Mouse (Mus musculus) lung, adult 18-20 months (tissue): ENCODE results near the gene Ncln.

Experiments
- DNase-seq, 2 experiments: peaks; one replicate each; pipeline ENCODE4 v3.0.0; 2022; ENCODE audit warnings: mixed read lengths in 2 of 2

Ncln gene

DNA sequence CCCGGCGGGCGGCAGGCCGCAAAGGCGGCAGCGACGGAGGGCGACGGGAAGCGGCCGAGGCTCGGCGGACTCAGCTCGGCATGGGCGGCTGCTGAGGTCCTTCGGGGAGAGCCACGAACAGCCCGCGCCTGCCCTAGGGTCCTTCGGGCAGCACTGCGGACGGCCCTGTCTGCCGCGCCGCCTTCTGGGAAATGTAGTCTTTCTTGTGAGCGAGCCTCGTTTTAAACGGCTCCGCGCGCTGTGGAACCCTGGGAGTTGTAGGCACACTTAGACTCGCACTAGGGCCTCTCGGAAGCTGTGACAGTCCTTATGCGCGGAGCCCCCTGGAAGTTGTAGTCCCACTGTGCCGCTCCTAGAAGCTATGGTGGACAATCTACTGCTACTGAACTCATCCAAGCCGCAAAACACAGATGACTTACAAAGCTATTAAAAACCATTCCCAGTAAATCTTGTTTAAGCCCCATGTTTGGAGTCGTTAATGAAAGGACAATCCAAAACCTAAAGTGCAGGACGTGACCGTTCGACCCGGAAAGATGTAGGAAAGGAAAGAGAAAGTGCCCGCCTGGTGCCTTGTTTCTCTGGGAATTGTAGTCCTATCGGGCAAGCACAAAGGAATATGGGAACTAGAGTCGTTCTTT lies at the start of gene Ncln:
TSS of gene Ncln (minus strand) at position 129 of the 638 bp plus-strand sequence.
- peak; percentile 99 for DNase-seq

DNA sequence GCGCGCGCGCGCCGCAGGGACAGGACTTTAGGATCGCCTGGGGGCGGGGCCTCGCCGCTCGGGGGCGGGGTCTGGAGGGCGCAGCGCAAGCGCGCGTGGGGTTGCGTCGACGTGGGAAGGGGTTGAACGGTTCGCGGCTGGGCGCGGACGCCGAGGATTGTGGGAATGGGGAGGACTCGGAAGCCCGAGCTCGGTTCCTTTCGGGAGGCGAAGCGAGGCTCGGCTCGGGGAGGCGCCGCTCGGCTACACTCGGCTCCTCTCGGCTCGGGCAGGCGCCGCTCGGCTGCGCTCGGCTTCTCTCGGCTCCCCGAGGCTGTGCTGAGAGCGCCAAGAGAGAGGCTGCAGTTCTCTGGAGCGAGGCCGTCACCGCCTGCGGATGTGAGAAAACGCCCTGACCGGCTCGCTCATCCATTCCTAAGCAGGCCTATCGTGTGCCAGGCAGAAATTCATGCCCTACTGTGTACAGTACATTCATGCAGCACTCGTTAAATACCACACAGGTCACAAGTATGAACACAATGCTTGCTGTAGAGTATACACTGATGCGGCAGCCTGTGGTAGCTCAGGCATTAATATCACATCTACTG lies 49.1 kb upstream of the Ncln start, which contains the start of gene Gna11:
TSS of gene Gna11 (minus strand) at position 30 of the 587 bp plus-strand sequence.
- peak; percentile 99 to 100 for DNase-seq

DNA sequence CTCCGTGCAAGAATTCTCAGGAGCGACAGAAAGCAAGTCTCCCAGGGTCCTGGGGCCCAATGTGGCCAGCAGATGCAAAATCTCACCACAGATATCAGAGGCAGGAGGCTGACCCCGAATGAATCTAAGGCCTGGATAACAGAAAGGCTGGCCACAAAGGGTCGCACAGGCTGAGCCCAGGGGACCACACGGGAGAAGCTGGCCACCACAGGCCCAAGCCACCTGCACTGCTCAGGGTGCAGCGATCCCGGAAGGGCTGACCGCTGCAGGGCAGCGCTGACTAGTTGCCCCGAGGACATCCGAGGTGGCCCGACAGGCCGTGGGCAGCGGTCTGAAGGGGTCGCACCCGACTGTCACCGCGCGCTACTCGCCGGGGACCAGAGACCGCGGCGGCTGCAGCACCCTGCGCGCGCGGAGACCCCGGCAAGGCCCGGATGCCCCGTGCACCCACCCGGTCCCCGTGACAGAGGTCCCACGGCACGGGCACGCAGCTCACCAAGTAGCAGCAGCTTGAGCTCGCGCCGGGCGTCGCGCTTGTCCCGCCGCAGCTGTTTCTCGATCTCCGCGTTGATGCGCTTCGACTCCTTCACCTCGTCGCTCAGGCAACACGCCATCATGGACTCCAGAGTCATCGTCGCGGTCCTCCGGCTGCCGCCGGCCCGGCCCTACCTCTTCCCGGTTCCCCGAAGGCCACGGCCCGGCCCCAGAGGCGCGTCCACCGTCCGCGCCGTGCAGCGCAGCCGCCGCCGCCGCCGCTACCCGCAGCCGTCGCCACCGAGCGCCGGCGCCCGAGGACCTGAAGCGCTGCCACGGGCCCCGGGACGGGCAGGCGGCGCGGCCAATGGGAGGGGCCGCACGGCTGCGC lies 48.3 kb upstream of the Ncln start:
- peak in 1 of 2 experiments; percentile 32 for DNase-seq

DNA sequence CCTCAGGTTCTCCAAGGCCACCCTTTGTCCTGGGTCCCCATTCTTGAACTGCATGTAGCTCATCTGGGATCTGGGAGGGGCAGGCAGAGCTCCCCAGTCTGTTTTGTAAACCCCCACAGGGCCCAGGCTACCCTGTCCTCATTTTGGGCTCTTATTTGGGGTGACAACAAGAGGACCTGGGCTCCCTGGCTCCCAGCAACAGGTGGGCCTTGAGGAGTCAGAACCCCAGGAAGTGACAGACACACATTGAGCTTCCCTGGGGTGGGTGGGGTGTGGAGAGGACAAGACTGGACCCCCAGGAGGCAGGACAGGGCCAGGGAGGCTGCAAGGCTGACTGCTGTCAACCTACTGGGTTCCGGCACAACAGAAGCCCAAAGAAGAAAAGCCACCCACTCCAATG lies 47.4 kb upstream of the Ncln start:
- DNase-seq = no peak

DNA sequence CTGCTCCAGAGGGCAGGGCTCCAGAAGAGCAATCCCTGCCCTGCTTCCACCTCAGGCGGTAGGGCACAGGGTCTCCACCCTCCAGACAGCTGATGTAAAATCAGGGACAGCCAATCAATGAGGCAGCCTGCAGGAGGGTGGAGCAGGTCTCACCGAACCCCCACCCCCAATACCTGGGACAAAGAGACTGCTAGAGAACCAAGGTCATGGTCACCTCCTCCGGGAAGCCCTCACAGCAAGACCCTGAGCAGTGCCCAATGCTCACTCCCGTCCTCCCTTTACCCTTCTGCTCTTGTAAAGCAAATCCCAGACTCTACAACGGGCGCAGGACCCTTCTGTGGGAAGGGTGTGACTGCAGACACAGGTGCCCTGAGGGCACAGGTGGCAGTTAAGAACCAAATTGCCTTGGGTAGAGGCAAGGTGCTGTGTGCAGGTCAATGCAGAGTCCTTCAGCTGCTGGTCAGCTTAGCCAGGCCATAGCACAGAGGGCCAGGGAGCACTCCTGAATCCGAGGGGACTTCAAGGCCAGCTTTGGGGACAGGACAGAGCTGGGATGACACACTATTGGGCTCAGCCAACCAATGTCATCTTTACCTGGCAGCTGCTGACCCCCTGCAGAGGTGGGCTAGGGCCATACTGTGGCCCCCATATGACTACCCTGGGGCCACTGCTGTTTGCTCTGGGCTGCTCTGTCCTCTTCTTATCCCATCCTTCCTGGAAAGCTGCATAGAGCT lies 46.7 kb upstream of the Ncln start:
- DNase-seq = no peak

DNA sequence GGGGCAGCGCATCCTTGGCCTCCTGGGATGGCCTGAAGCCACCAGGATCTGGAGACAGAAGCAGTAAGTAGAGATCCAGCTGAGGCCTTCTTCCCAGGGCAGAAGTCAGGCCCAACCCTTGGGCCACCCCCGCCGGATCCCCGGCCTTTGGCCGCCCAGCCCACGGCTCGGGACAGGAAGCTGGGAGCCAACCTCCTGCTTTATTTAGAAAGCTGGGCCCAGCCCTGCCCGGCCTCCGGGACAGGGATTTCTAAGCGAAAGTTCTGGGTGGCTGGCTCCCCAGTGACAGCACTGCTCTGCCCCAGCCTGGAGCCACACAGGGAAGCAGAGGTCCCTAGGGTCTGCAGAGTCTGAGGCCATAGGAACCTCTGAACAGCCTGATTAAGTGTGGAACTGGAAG lies 45.6 kb upstream of the Ncln start:
- peak; percentile 71 to 73 for DNase-seq

DNA sequence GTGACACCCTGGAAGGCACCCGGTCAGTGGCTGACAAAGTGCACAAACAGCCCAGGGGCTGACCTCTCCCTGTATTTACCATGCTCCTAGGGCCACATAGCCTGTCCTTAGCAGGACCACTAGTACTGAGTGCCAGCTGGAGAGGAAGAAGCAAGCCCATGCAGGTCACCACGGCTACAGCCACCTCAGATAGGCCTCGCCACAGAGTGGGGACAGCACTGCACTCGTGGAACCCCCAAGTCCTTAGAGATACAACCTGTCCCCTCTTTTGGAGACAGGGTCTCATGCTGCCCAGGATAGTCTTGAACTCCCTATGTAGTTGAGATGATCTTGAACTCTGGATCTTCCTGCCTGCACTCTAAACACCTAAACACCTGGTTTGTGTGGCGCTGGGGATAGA lies 45.2 kb upstream of the Ncln start:
- no peak for DNase-seq

DNA sequence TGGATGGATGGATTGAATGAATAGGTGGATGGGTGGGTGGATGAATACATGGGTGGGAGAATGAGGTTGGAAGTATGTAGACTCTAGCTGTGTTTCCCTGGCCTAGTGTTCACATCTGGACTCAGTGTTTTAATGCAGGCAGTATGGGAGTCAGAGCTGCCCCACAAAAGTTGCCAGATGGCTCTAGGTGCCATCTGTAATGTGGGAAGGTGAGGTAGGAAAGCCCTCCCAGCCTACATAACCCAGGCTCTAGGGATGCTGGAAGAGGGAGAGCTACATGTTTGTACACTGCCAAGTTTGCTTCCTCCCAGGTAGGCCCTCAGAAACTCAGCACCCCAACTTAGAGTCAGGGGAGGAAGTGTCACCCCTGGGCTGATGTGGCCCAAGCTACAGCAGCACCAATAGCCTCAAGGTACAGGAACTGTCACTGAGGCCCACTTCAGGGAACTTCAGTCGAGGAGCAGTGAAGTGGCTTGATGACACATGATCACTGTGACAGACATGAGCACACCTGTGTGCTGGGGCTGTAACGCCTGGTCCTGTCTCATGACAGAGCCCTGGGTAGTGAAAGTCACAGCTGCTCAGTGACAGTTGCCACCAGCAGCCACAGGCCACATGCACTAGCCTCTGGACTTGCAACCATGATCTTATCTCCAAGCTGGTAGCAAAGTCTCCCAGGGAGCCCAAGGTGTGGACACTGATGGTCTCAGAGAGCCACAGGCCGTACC lies 42.3 kb upstream of the Ncln start:
- no peak for DNase-seq

DNA sequence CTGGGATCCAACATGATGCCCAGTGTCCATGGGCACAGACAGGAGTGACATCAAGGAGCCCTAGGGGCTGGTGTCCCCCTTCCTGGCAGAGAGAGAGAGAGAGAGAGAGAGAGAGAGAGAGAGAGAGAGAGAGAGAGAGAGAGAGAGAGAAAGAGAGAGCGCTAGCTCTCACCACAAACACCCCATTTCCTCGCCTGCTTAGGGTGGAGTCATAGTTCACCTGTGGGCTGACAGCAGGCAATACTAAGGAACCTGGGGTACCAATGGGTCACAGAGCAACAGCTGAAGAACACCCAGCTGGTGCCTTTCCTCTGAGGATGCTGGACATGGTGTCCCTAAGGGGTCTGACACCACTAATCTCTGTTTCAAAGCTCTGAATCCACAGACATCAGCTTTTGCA lies 41.2 kb upstream of the Ncln start:
- DNase-seq = no peak

DNA sequence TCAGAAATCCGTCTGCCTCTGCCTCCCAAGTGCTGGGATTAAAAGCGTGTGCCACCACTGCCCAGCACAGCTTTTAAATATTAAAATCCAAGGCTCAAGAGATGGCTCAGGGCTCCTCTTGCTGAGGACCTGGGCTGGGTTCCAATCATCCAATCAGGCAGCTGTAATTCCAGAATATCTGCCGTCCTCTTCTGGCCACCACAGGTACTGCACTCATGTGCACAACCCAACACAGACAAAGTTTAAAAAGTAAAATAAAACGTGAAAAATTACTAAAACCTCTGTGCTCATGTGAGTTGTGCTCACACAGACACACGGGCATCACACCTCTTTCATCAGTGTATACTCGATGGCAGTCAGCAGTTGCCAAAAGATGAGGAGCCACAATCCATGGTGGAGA lies 40.5 kb upstream of the Ncln start:
- DNase-seq = no peak

DNA sequence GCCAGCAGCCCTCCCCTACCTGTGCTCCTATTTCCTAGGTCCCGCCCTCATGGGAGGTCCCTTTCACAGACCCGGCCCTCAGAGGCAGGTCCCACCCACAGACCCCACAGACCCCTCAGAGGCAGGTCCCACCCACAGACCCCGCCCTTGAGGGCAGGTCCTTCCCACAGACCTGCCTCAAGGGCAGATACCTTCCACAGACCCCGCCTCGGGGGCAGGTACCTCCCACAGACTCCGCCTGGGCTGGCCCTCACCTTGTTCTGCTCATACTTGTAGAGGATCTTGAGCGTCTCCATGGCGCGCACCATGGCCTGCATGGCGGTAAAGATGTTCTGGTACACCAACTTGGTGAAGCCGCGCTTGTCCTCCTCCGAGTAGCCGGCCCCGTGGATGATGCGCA lies 38.6 kb upstream of the Ncln start:
- DNase-seq = no peak

DNA sequence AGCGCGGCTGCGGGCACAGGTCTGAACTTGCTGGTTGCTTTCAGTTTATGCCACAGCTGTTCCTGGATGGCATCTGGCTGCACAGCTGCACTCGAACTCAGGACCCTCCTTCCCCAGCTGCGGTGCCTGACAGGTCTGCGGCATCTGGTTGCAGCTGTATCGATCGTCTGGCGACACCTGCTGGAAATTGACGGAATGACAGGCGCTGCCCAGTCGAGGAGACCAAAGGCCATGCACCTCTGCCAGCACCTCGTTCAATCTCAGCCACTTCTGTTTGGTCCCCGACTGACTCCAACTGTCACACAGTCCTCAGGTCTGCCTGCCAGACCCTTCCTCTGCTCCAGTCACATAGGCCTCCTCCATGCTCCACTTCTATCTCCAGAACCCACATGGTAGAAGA lies 30.6 kb upstream of the Ncln start:
- DNase-seq = peak; percentile 80 to 86

DNA sequence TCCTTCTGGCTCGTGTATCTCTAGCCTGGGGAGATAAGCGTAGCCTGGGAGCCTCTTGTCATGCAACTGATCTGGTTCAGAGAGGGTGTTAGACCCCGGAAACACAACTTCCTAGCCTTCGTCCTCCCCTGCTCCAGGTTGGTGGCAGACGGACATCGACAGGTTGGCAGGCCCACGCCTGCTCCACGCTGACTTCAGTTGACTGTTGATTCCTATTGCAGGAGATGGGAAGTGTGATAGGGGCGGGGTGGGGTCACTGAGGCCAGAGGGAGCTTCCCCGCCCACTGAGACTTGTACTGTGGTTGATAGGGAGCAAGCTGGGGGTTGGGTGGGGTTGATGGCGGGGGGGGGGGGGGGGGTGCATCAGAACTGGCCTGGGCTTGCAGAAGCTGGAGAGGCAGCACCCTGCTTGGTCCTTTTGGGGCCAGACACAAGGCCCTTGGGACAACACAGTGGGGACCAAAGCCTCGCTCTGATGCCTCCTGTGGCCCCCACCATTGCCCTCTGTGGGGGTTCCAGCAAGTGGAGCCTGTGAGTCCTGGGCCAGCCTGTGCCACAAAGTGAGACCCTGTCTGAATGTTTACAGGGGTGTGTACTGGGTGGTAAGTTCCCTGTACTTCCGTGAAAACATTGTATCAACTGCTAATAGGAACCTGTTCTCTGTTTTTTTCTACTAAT lies 29.0 kb upstream of the Ncln start:
- peak; percentile 47 to 73 for DNase-seq

DNA sequence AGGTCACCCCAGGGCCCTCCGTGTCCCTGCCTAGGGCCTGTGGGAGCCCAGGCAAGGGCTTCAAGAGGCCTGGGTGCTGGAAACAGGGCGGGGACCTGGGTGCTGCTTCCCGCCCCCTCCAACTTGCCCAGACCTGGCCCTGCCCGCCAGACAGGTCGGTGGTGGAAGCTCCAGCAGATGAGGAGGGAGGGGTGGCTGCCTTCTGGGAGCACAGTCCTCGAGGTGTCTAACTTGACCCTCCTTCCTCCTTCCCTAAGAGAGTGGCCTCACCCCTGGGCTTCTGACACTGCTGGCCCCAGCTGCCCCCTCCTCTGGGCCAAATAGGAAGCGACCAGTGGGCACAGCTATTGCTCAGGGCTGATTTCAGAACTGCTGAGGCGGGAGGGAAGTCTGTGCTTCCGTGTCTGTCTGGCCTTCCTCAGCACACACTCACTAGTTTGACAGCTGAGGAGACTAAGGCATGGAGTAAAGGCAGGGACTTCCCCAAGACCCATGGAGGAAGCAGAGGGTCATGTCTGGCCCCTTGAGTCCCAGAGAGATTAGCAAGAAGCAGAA lies 27.9 kb upstream of the Ncln start, which contains the start of gene Gna15:
TSS of gene Gna15 (minus strand) at position 175 of the 555 bp plus-strand sequence.
- DNase-seq = peak; percentile 49 to 64

DNA sequence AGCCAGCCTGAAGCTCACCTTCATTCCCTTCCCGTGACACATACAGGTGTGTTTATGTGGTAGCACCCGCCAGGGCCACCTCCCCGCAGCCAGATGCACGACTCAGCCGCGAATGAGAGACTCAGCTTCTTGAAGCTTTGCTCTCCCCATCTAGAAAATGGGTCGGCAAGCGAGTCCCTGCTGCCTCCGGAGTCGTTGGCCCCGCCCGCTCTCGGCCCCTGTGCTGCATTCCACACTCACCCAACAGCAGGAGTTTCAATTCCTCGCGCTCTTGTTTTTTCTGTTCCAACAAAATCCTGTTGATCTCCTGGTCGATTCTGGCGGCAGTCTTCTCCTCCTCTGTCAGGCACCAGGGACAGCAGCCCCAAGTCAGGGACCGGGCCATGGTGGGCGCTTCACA lies 27.4 kb upstream of the Ncln start:
- DNase-seq = peak; percentile 23 to 25

DNA sequence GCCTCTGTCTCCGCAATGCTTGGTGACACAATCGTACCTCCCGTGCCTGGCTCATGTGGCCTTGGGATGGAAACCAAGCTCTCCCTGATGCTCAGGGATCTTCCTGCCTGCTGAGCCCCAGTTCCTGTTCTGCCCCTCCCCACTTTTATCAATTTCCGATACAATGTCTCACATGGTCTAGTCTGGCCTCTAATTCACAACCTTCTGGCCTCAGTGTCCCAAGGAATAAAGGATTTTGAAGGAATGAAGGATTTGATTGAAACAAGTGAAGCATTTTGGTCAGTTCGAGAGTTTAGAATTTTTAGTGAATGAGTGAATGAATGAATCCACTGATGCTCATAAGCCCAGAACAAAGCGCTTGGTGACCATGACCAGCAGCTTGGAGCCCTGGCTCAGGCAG lies 26.9 kb upstream of the Ncln start:
- no peak for DNase-seq

DNA sequence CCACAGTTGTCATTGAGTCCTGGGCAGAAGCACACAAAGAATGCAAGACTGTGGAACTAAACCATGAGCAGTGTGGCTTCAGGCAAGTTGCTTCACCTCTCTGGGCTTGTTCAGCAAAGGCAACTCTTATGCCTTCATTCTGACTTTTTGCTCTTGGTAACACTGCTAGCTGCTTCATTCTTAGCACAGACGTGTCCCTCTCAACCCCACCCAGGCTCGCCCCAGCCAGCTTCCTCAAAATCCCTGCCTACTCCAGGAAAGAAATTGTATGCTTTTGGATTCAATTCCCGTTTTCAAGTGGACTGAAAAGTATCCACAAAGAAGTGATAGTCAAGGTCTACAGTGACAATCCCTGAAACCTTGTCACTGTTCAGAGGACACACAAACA lies 23.8 kb upstream of the Ncln start:
- DNase-seq = no peak

DNA sequence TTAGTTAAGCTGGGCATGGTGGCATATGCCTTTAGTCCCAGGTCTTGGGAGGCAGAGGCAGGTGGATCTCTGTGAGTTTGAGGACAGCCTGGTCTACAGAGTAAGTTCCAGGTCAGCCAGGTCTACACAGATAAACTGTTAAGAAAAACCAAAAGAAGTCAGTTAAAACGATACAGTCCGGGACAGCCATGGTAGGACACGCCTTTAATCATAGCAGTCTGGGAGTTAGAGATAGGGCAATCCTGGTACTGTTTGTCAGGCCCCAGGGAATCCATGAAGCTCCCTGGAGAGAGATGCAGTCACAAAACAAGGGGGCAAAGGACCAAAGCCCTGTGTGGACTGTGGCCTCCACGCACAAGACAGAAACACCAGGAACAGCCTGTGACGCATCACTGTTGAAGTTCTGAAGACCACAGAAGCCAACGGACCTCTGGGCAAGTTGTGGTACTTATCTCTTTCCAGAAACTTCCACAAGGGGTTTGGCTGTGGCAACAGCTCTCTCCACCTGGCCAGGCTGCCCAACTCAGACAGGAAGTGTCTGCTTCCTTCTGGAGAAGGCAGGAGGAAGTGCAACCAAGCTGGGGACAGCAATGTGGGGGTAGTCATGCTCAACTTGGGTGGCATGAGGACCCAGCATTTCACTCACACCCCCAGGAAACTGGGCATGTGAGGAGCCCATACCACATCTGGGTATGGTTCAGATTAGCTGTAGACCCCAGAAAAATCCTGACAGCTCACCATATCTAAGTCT lies 23.2 kb upstream of the Ncln start:
- DNase-seq = peak in 1 of 2 experiments; percentile 55

DNA sequence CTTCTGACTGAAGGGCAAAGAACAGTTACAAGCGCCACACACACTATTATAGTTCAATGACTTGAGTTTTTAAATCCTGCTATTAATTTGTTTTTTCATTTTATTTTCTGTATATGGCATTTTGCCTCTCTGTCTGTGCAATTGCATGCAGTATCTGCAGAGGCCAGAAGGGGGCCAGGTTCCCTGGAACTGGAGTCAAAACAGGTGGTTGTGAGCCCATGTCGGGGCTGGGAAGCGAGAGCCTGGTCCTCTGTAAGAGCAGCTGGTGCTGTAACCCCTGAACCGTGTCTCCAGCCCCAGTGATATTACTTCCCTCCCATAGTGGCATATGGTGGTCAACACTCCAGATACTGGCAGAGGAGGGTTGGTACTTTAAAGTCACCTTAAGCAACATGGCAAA lies 22.4 kb upstream of the Ncln start:
- peak; percentile 61 to 74 for DNase-seq

DNA sequence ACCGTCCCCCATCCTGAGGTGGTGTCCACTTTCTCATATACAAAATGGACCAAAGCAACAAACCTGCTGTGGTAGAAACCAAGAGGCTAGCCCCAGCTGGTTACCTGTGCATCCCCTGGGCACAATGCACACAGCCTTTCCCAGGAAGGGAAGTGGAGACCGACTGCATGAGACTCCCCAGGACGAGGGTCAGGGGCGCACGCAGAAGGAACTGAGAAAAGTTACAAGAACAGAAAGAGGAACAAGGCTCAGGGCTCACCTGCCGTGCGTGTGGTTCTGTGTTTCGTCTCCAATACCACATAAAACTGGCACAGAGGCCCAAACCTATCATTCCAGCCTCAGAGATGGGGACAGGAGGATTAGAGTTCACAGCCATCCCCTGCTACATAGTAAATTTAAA lies 21.0 kb upstream of the Ncln start:
- DNase-seq = peak in 1 of 2 experiments; percentile 34

DNA sequence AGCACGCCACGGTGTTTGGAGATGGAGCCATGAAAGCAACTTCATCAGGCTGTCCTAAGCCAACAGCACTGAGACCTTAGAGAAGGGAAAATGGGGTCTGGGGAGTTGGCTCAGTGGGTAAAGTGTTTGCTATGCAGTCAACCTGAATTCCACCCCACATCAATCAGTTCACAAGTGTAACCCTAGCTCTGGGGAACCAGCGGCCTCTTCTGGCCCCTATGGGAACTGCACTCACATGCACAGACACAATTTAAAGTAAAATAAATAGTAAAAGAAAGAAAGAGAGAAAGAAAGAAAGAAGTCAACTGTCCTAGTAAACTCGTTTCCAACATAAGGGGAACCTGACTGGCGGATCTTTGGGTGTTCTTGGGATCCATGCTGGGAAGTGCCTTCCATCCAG lies 17.6 kb upstream of the Ncln start:
- DNase-seq = no peak
